Mouse (Mus musculus) layer of hippocampus, adult 2 months (tissue): Measurements from ENCODE around the gene Trpc1. TPM values are rescaled to one million over a fixed set of nuclear protein-coding genes. Genes with fewer than 3 reads are reported as not detected.
A peak's percentile ranks its signal among the peaks of the same experiment; 100 is the strongest.

ENCODE experiments used
- DNase-seq, 2 experiments: peaks; one replicate each; pipeline ENCODE4 v3.0.0; 2022; ENCODE audit warnings: low spot score in 2 of 2
- H3K27ac ChIP-seq: fragments of 200-600 bp; 2 replicates; pipeline ENCODE4 v1.8.1; 2022
- H3K4me3 ChIP-seq: fragments of 200-600 bp; 2 replicates; pipeline ENCODE4 v1.8.1; 2022; ENCODE audit warnings: mild to moderate bottlenecking
- CTCF ChIP-seq: fragments of 200-600 bp; conservative IDR thresholded peaks from 2 replicates; pipeline ENCODE4 v1.8.1; 2022; ENCODE audit warnings: antibody characterized with exemption, mild to moderate bottlenecking, moderate library complexity
- total RNA-seq, 2 experiments: library from RNA; stranded (reverse); gene quantifications; 2 replicates each; pipeline ENCODE4 v1.2.3; 2021

Gene Trpc1
- total RNA-seq, 2 experiments from 2014 or later: 45.2 to 49.2 TPM

- TF ChIP-seq CTCF: no peak
- DNase-seq: peak in 1 of 2 experiments; percentile 11
- Histone ChIP-seq H3K4me3 (peak overlapping the region; percentile 82), H3K27ac (peak overlapping the region; percentile 95)
Measured at GRCm38 (mm10) chr9:95749461-95749928, 680 bp downstream of the Trpc1 start.

DNA sequence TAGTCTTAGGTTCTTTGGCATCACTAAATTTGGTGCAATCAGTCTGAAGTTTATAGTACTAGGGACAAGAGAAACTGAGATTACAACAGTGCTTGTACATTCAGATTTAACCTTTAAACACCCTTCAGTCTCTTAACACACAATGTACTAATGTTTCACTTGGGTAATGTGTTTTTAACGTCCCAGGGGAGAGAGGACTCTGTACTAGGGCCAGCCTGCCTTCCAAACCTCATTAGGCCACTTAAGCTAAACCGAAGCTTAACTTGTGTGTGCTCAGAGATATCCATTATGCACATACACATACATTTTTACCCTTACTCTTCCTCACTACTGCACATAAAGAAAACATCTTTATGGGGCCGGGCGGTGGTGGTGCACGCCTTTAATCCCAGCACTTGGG, 2.9 kb downstream of the Trpc1 start:
- no peak for TF ChIP-seq CTCF
- Histone ChIP-seq H3K27ac (no peak overlapping the region), H3K4me3 (no peak overlapping the region)
- no peak for DNase-seq

- Histone ChIP-seq H3K4me3 (no peak overlapping the region), H3K27ac (no peak overlapping the region)
- DNase-seq: no peak
- no peak for TF ChIP-seq CTCF
Measured at GRCm38 (mm10) chr9:95744845-95745613, 5.1 kb downstream of the Trpc1 start.

- no peak overlapping the region for H3K4me3 ChIP-seq
- no peak overlapping the region for H3K27ac ChIP-seq
- TF ChIP-seq CTCF: peak; percentile 67
- DNase-seq: no peak
Measured at GRCm38 (mm10) chr9:95736238-95736637, 13.9 kb downstream of the Trpc1 start.

GRCm38 (mm10) chr9:95712574-95712973, 37.6 kb downstream of the Trpc1 start:
- no peak for TF ChIP-seq CTCF
- Histone ChIP-seq H3K27ac (no peak overlapping the region), H3K4me3 (no peak overlapping the region)
- DNase-seq: no peak

DNA sequence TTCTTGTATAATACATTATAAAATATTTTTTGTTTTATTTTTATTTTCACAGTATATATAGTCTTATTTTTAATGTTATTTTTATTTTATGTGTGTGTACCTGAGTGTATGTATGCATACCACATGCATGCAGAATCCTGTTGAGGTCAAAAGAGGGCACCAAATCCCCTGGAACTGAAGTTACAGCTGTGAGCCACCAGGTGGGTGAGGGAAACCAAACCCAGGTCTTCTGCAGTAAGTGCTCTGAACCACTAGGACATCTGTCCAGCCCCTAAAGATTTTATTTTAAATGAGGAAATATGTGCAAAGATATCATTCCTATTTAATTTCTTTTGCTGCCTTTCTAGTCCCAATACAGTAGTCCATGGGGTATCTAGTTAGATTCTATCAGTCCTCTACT, 41.2 kb downstream of the Trpc1 start:
- peak; percentile 57 for TF ChIP-seq CTCF
- DNase-seq: no peak

GRCm38 (mm10) chr9:95705371-95705770, 44.8 kb downstream of the Trpc1 start:
- no peak for TF ChIP-seq CTCF
- H3K27ac ChIP-seq: no peak overlapping the region
- no peak for DNase-seq
- H3K4me3 ChIP-seq: no peak overlapping the region

More for the DNA sequence above, 41.2 kb downstream of the Trpc1 start:
- Histone ChIP-seq H3K4me3 (no peak overlapping the region), H3K27ac (no peak overlapping the region)

GRCm38 (mm10) chr9:95704078-95704477, 46.1 kb downstream of the Trpc1 start:
- Histone ChIP-seq H3K4me3 (no peak overlapping the region), H3K27ac (peak overlapping the region; percentile 29; the same call in 1 of the 2 replicates)
- no peak for DNase-seq
- no peak for TF ChIP-seq CTCF

- DNase-seq: peak; percentile 37 to 52
- no peak overlapping the region for H3K4me3 ChIP-seq
- peak overlapping the region; percentile 64 for H3K27ac ChIP-seq
- TF ChIP-seq CTCF: no peak
Measured at GRCm38 (mm10) chr9:95699273-95699672, 50.9 kb downstream of the Trpc1 start.

DNA sequence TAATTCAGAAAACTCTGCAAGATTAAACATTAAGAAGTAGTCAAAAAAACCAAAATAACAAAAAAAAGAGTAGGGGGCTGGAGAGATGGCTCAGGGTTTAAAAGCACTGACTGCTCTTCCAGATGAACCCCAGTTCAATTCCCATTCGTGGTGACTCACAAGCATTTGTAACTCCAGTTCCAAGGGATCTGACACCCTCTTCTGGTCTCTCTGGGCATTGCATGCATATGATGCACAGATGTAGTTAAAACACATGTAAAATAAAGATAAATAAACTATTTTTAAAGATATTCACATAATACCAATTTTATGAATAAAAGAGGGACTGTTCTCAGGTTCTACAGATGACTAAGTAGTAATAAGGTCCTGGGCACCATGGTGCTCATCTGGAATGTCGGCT, 52.4 kb downstream of the Trpc1 start:
- Histone ChIP-seq H3K27ac (no peak overlapping the region), H3K4me3 (no peak overlapping the region)
- peak in 1 of 2 experiments; percentile 27 for DNase-seq
- TF ChIP-seq CTCF: peak; percentile 83

GRCm38 (mm10) chr9:95696581-95696980, 53.6 kb downstream of the Trpc1 start:
- no peak for TF ChIP-seq CTCF

DNA sequence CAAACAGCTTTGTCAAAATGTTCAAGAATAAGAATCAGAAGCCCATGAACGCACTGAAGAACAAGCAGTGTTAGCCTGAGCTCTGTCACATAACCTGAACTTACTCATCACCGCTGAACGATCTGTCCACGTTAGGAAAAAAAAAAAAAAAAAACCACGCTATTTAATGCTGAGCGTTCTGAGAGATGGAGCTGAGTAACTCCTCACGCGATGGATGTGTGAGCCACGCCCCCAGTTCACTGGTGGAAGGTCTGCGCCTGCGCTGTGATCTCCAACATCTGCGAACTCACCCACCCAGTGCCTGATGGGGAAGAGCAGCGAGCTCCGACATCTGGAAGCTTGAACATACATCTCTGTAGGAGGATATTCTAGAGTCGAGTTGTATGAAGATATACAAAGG, 55.2 kb downstream of the Trpc1 start:
- Histone ChIP-seq H3K4me3 (no peak overlapping the region), H3K27ac (no peak overlapping the region)
- no peak for DNase-seq
- TF ChIP-seq CTCF: no peak

More at GRCm38 (mm10) chr9:95696581-95696980, 53.6 kb downstream of the Trpc1 start:
- Histone ChIP-seq H3K4me3 (no peak overlapping the region), H3K27ac (no peak overlapping the region)
- no peak for DNase-seq

- DNase-seq: no peak
- no peak for TF ChIP-seq CTCF
- Histone ChIP-seq H3K27ac (no peak overlapping the region), H3K4me3 (no peak overlapping the region)
Measured at GRCm38 (mm10) chr9:95694526-95694925, 55.6 kb downstream of the Trpc1 start.

DNA sequence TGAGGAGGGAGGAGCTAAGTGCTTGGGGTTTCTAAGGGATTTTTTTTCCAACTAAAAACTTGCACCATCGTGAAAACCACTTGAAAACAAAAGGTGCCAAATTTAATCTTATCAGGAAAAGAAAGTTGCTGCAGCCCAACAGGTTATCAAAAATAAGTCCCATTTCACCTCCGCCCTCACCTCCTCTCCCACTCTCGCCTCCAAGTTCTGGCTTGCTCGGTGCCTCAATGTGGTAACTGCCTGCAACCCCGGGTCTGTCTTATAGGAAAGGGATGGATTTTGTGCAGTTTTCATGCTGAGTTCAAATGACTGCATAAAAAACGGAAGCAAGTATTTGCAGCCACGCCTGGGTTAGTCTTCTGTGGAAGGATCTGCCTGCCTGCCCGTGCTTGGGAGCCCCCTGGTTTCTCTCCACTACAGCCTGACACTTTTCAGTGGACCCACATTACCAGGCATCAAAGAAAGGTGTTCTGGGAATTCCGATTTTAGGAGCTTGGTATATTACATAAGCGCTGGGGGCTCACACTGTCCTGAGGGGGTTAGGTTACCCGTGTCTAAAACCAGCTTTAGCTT, 56.6 kb downstream of the Trpc1 start:
- no peak for DNase-seq
- Histone ChIP-seq H3K4me3 (no peak overlapping the region), H3K27ac (no peak overlapping the region)
- TF ChIP-seq CTCF: no peak
